Mouse (Mus musculus): ENCODE measurements around the gene Gm10392. TPM values are rescaled to one million over a fixed set of nuclear protein-coding genes. Genes with fewer than 3 reads are reported as not detected.

Gm10392 gene
- total and polyA plus RNA-seq, 3 experiments, result 0.10 to 0.27 TPM; not detected in 1

Other genes starting within 250 kb of the Gm10392 start
- gene Coro6, start 56.8 kb downstream of the Gm10392 start, total RNA-seq (2012; rRNA removed), result 0.04 TPM in 1 of 2 replicates, not detected in the other
- under 1 TPM in 1 of 2 experiments, not detected in 1; 0.18 TPM for gene Coro6, start 56.8 kb downstream of the Gm10392 start, polyA plus RNA-seq (2012; ENCODE audit: insufficient read depth in 1 of 2, insufficient read length in 2 of 2, low read depth in 1 of 2, low replicate concordance in 2 of 2, missing spikeins in 1 of 2)
- gene Ankrd13b, start 29.5 kb downstream of the Gm10392 start, total RNA-seq (2012; rRNA removed), result 20.9 and 22.6 TPM in 2 replicates
- 10 to 100 TPM in 1 of 2 experiments, not detected in 1; 54.0 TPM for gene Ankrd13b, start 29.5 kb downstream of the Gm10392 start, polyA plus RNA-seq (2012; ENCODE audit: insufficient read depth in 1 of 2, insufficient read length in 2 of 2, low read depth in 1 of 2, low replicate concordance in 2 of 2, missing spikeins in 1 of 2)
- 32.0 and 33.1 TPM in 2 replicates for gene Git1, start 25.6 kb downstream of the Gm10392 start, total RNA-seq (2012; rRNA removed)
- gene Git1, start 25.6 kb downstream of the Gm10392 start, polyA plus RNA-seq (2012; ENCODE audit: insufficient read depth in 1 of 2, insufficient read length in 2 of 2, low read depth in 1 of 2, low replicate concordance in 2 of 2, missing spikeins in 1 of 2), result 10 to 100 TPM in 1 of 2 experiments, not detected in 1; 81.4 TPM
- gene Abhd15, start 4.1 kb downstream of the Gm10392 start, total RNA-seq (2012; rRNA removed), result 1.7 and 1.8 TPM in 2 replicates
- gene Abhd15, start 4.1 kb downstream of the Gm10392 start, polyA plus RNA-seq (2012; ENCODE audit: insufficient read depth in 1 of 2, insufficient read length in 2 of 2, low read depth in 1 of 2, low replicate concordance in 2 of 2, missing spikeins in 1 of 2), result 1 to 10 TPM in 1 of 2 experiments, not detected in 1; 1.9 TPM
- 6.0 and 6.6 TPM in 2 replicates for gene Trp53i13, start 3.2 kb downstream of the Gm10392 start, total RNA-seq (2012; rRNA removed)
- gene Trp53i13, start 3.2 kb downstream of the Gm10392 start, polyA plus RNA-seq (2012; ENCODE audit: insufficient read depth in 1 of 2, insufficient read length in 2 of 2, low read depth in 1 of 2, low replicate concordance in 2 of 2, missing spikeins in 1 of 2), result 10 to 100 TPM in 1 of 2 experiments, not detected in 1; 12.3 TPM
- gene Taok1, start 88.6 kb upstream of the Gm10392 start, total RNA-seq (2012; rRNA removed), result 15.9 and 16.1 TPM in 2 replicates
- gene Taok1, start 88.6 kb upstream of the Gm10392 start, polyA plus RNA-seq (2012; ENCODE audit: insufficient read depth in 1 of 2, insufficient read length in 2 of 2, low read depth in 1 of 2, low replicate concordance in 2 of 2, missing spikeins in 1 of 2), result 10 to 100 TPM in 1 of 2 experiments, 1 to 10 TPM in 1; 7.9 to 31.0 TPM
- gene Nufip2, start 167.0 kb upstream of the Gm10392 start, total RNA-seq (2012; rRNA removed), result 47.8 and 50.5 TPM in 2 replicates
- gene Nufip2, start 167.0 kb upstream of the Gm10392 start, polyA plus RNA-seq (2012; ENCODE audit: insufficient read depth in 1 of 2, insufficient read length in 2 of 2, low read depth in 1 of 2, low replicate concordance in 2 of 2, missing spikeins in 1 of 2), result 10 to 100 TPM; 24.7 to 56.1 TPM
- gene Cryba1, start 206.1 kb upstream of the Gm10392 start, total RNA-seq (2012; rRNA removed), result not detected in 2 replicates
- not detected for gene Cryba1, start 206.1 kb upstream of the Gm10392 start, polyA plus RNA-seq (2012; ENCODE audit: insufficient read depth in 1 of 2, insufficient read length in 2 of 2, low read depth in 1 of 2, low replicate concordance in 2 of 2, missing spikeins in 1 of 2)
- 10.8 and 13.1 TPM in 2 replicates for gene Myo18a, start 244.0 kb upstream of the Gm10392 start, total RNA-seq (2012; rRNA removed)
- gene Myo18a, start 244.0 kb upstream of the Gm10392 start, polyA plus RNA-seq (2012; ENCODE audit: insufficient read depth in 1 of 2, insufficient read length in 2 of 2, low read depth in 1 of 2, low replicate concordance in 2 of 2, missing spikeins in 1 of 2), result 10 to 100 TPM in 1 of 2 experiments, not detected in 1; 18.0 TPM